Mouse (Mus musculus) retina, postnatal 1 day (tissue): ENCODE measurements around the gene Glis2.
"Not testable (repeated sequence)": the region's sequence is repeated elsewhere in the genome, so short reads cannot be mapped to it uniquely, and the experiment has no call there.

Experiments used
- DNase-seq: peaks from one replicate; pipeline ENCODE4 v3.0.0-alpha.2; 2012

Glis2 gene

DNA sequence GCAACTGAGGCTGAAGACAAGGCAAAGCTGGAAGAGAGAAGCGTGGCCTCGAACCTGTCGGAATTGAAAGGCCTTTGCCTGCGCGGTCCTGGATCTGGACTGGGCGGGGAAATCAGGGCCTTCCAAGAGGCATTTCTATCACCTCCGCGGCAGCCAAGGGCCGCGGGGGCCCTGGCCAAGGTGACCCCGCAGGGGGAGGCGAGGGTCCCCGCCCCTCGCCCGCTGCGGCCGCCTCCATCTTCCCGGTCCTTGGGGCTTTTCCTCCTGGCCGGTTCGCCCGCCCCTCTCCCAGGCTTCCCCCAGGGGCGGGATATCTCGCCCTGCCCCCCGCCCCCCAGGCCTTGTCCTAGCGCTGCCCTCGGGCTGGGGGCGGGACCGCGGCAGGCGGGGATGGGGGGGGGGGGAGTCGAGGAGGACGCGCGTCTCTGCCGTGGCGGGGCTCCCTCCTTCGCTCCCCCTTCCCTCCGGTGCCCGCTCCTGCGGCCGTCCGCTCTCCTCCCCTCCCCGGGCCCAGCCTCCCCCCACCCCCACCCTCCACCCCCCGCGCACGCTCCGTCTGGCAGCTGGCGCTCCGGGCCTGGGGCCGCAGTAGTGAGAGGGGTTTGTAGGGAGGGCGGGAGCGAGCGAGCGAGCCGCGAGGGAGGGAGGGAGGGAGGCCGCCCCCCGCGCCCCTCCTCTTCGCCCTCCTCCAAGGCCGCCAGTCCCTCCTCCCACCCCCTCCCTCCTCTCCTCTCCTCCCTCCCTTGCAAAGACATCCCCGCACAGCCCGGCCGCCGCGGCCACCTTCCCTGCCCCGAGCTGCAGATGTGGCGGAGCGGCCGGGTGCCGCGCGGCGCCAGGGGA is at the start of gene Glis2:
Glis2 (plus strand) TSS at position 743 of the 843 bp plus-strand sequence.
- peak; percentile 97 for DNase-seq

DNA sequence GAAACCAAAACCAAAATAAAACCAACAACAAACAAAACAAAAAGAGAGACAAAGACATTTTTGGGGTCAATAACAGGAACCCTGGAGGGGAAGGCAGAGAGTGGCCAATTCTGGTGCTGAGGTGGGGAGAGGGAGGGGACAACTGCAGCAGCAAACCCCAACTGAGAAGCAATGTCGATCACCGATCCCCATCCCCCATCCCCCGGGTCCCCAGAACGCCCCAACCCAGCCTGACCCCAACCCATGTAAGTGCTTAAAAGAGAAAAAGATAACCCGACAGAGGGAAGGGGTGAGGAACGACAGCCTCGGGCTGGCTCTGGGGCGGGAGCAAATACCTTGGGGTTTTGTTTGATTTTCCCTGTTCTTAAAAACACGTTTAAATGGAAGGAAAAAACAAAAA is 49.7 kb upstream of the Glis2 start:
- no peak for DNase-seq

DNA sequence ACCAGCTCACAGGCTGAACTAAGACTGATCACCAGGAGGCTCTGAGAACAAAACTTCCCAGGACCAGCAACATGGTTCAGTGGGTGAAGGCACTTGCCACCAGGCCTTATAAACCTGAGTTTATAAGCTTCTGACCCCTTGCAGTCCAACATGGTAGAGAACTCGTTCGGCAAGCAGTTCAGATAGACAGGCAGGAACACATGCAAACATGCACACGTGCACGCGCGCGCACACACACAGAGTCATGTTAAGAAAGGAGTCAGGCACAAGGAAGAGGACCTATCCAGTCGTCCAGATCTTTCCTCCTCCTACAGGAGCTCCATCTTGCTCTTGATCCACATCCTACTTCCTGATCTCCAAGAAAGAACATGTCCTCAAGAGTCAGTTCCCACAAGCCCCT is 47.7 kb upstream of the Glis2 start:
- no peak for DNase-seq

DNA sequence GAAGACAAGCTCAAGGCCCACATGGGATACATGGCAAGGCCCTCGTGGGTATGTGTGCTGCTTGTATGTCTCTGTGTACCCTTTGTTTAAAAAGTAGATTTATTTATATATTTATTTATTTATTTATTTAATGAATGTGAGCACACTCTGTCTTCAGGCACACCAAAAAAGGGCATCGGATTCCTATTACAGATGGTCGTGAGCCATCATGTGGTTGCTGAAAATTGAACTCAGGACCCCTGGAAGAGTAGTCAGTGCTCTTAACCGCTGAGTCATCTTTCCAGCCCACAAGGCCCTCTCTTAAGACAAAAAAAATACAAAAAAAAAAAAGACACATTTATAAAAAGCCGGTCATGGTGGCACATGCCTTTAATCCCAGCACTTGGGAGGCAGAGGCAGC is 46.9 kb upstream of the Glis2 start:
- DNase-seq, result no peak

DNA sequence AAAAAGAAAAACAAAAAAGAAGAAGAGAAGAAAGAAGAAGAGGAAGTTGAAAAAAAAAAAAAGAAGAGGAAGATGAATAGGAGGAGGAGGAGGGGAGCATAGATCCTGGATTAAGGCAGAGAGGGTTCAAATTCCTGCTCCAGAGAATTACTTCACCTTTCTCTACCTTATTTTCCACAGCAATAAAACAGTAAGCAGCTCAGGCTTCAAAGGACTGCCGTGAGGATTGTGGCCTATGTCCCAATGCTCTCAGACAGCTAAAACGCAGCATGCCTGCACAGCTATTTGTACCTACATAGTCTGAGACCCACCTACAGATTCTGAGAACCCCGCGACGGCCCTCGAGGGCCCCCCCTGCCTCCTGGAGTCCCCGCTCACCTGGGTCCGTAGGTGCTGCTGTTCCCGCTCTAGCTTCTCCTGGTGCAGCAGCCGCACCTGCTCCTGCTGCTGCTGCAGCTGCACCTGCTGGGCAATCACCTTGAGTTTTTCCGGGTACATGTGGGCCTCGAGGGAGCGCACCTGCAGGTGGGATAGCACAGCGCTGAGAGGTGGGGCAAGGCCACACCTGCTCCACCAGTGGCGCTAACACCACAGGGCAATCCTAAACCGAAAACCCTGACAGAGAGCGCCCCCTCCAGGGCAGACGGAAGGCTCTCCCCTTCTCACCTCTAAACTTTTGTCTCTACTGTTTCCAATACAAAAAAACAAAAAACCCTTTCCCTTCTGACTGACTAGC is 45.4 kb upstream of the Glis2 start:
- no peak for DNase-seq

GRCm38 (mm10) chr16:4551056-4551455 is 43.5 kb upstream of the Glis2 start:
- peak; percentile 81 for DNase-seq

GRCm38 (mm10) chr16:4551885-4552284 is 42.6 kb upstream of the Glis2 start:
- no peak for DNase-seq

GRCm38 (mm10) chr16:4552829-4553550 is 41.5 kb upstream of the Glis2 start:
- no peak for DNase-seq

DNA sequence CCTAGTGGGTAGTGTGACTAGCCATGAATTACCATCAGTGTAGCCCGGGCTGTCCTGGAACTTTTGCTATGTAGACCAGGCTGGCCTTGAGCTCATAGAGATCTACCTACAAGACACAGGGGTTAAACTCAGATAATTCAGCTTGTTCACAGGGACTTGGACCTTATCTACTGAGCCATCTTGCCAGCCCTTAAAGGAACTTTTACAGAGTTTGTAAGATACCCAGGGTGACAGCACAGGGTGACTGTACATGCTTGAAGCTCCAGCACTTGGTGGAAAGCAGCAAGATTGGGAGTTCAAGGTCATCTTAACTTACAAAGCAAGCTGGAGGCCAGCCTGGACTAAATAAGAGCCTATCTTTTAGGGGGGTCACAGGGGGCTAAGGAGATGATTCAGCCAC is 39.0 kb upstream of the Glis2 start:
- no peak for DNase-seq

DNA sequence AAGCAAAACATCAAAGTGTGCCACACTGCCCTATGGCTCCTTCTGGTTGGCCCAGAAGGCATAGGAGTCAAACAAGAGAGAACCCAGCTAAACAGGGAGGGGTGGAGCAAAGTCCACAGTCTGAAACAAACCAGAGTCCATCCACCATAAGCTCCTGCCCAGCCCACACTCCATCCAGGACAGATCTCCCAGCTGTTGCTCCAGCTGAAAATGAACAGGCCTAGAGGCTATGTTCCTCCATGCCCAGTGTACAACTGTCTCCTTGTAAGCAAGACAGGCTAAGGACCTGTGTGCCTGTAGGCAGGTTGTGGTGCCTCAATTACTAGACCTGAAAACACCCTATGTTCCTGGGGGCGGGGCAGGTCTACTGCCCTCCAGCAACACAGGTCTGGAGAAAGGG is 37.4 kb upstream of the Glis2 start:
- DNase-seq, result no peak

DNA sequence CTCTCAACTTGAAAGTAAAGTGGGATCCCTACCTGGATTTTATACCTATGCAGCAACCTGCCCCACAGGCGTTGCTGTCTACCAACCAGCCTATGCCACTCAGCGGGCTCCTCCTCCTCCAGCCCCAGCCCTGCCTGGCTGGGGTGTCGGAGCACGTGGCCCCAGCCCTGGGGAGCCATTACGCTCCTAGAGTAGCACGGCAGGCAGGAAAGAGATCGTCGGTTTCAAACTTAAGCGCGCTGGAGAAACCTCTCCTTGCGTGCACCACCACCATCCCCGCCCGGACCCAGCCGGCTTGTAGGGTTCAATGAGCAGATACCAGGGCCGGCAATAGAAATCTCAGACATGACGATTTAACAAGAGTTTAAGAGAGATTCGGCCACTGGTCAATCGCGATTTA is 36.6 kb upstream of the Glis2 start:
- DNase-seq, result peak; percentile 53

DNA sequence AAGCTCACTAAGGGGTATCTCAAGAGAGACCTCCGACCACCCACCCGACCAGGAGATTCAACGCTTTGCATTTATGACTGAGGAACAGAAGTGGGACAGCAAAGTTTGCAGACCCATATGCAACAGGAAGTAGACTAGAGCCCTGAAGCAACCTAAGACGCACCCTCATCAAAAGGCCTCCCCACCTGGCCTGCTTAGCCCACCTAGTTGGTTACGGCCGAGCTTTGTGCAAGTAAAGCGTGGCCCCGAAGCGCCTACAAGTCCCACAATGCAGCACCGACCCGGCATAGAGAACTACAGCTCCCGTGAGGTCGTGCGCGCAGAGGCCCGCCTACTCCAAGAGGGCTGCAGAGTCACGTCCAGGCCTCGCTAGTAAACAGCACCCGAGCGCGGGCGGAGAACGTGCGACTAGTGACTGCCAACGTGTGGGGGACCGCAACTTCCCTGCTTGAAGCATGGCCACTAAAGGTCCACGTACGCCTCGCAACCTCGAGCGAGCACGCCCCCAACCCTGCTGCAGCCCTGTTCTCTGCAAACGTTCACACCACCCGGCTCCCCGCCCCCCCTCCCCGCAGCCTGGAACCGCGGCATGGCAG is 36.0 kb upstream of the Glis2 start:
- peak; percentile 94 for DNase-seq

- peak; percentile 75 for DNase-seq
Observed at GRCm38 (mm10) chr16:4558980-4559631, 35.4 kb upstream of the Glis2 start.

GRCm38 (mm10) chr16:4559715-4560144 is 34.8 kb upstream of the Glis2 start, which contains the start of gene Tfap4:
TSS of gene Tfap4 (minus strand) at chr16:4559854.
- peak; percentile 95 for DNase-seq

- peak; percentile 68 for DNase-seq
Observed at GRCm38 (mm10) chr16:4560145-4560952, 34.2 kb upstream of the Glis2 start.

- DNase-seq, result peak; percentile 89
Observed at GRCm38 (mm10) chr16:4567912-4568311, 26.6 kb upstream of the Glis2 start.

- no peak for DNase-seq
Observed at GRCm38 (mm10) chr16:4570737-4571136, 23.8 kb upstream of the Glis2 start.

DNA sequence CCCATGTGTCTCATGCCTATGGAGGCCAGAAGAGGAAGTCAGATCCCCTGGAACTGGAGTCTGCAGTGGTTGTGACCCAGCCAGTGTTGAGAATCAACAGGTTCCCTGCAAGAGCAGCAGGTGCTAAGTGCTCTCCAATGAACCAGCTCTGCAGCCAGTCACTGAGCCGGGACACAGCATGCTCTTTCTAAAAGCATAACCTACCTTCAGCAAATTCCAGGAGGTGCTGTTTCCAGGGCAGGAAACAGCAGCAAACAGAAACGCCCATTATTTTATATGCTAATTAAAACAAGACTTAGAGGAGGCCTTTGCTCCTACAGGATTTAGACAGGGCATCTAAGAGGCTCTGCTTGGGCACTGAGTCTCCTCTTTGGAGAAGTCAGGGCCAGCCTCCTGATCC is 18.5 kb upstream of the Glis2 start:
- no peak for DNase-seq

- no peak for DNase-seq
Observed at GRCm38 (mm10) chr16:4576873-4577272, 17.6 kb upstream of the Glis2 start.

DNA sequence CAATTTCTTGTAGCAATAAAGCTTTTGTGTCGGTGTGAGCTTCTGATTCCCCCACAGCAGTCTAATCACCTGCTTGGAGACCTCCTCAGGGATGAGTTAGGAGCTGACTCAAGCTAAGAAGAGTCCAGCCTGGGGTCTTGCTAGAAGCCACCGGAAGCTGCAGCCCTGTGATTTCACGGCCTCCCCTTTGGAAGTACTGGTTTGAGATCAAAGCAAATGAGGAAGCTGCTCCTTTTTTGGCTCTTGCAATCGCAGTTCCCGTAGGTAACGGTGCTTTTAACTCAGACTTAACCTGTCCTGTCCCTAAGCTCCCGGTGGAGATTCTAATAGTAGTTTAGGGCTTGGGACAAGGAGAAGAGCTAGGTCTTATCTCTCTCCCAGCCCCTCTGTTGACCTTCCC is 15.9 kb upstream of the Glis2 start:
- DNase-seq, result no peak

- DNase-seq, result not testable (repeated sequence)
Observed at GRCm38 (mm10) chr16:4581179-4581578, 13.3 kb upstream of the Glis2 start.

DNA sequence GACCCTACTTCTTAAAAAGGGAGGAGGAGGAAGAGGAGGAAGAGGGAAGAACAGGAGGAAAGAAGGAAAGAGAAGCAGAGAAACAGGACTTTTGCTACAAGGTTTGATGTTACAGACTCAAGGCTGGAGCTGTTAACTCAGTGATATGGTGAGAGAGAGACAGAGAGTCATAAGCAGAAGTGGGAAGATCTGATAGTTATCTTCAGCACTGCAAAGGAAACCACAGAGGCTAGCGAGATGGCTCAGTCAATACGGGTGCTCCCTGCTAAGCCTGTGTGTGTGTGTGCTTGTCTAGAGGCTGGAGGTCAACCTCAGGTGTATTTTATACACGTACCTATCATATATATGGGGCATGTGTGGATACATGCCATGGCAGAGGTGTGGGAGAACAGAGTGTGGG is 10.7 kb upstream of the Glis2 start:
- no peak for DNase-seq
